Mouse (Mus musculus): ENCODE measurements at regions not wholly inside any gene's neighbourhood (a gene's known extent, or its start where the extent isn't known, plus 50 kb on each side); places are given as distances from the start of the nearest gene placed in this dataset.

DNA sequence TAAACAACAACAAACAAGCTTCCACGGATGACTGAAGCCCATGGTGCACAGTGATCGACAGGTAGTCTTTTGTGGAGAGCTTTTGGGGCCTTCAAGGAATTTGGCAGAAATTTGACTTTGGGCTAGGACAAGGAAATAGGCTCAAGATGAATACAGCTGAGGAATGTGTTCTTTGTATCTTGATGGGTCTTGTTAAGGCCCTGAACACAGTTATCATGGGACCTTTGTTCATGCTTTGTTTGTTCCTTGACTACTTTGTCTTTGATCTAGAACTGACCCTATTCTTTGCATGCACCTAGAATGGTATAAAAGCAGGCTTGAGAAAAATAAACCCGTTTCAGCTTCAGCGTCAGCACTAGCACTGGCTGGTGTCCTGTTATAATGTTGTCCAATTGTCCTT lies 168.1 kb upstream of the Sp8 start:
- Histone ChIP-seq H3K4me1 (ENCODE audit: insufficient read depth, low read length) (no peaks in the 10 kb centered on the region), H3K27ac (ENCODE audit: low read depth, low read length) (no peak overlapping the region), H3K9ac (replicated peaks; ENCODE audit: low read length, poor library complexity, severe bottlenecking) (no peak overlapping the region), H3K36me3 (ENCODE audit: insufficient read depth, low read length) (no peaks in the 10 kb centered on the region), H3K9me3 (ENCODE audit: low read length) (no peaks in the 10 kb centered on the region), H3K4me3 (ENCODE audit: low read depth, low read length) (no peak overlapping the region), H3K27me3 (ENCODE audit: insufficient read depth, low read length) (no peaks in the 10 kb centered on the region), H3K4me2 (ENCODE audit: low read depth, low read length, poor library complexity, severe bottlenecking) (no peak overlapping the region)
- TF ChIP-seq CTCF (IDR thresholded peaks at IDR 0.05), result no peak
- WGBS, result 84% methylated on average over 4 of the region's 4 CpGs
- ATAC-seq (ENCODE audit: low FRiP score) (no peak), DNase-seq (ENCODE audit: low spot score) (no peak)

DNA sequence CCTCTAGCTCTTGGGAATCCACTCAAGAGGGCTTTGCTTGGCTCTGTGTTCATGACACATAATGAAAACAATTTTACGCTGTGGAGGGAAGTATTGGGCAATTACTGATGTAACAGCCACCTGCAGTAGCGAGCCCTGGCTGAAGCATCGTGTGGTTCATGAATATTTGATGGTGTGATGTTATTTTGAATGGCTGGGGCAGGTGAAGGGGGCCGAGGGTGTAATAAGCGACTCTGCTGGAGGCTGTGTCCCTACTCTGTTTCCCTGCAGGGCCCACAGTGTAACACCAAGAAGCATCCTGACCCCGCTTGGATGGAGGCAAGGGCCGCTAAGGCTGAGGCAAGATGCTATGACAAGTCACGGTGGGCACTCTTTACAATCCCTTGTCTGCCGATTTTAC lies 184.6 kb upstream of the Sp8 start:
- no peaks in the 10 kb centered on the region for H3K9me3 ChIP-seq (ENCODE audit: low read length)
- H3K4me3 ChIP-seq (ENCODE audit: low read depth, low read length), result no peak overlapping the region
- ATAC-seq (ENCODE audit: low FRiP score) (no peak), DNase-seq (ENCODE audit: low spot score) (no peak)
- H3K36me3 ChIP-seq (ENCODE audit: insufficient read depth, low read length), result no peaks in the 10 kb centered on the region
- TF ChIP-seq CTCF (IDR thresholded peaks at IDR 0.05), result no peak
- no peak overlapping the region for H3K27ac ChIP-seq (ENCODE audit: low read depth, low read length)
- WGBS, result 12% methylated on average over 9 of the region's 9 CpGs
- H3K4me1 ChIP-seq (ENCODE audit: insufficient read depth, low read length), result no peaks in the 10 kb centered on the region
- no peak overlapping the region for H3K4me2 ChIP-seq (ENCODE audit: low read depth, low read length, poor library complexity, severe bottlenecking)
- peaks cover 16% of the 10 kb centered on the region for H3K27me3 ChIP-seq (ENCODE audit: insufficient read depth, low read length)
- no peak overlapping the region for H3K9ac ChIP-seq (replicated peaks; ENCODE audit: low read length, poor library complexity, severe bottlenecking)

DNA sequence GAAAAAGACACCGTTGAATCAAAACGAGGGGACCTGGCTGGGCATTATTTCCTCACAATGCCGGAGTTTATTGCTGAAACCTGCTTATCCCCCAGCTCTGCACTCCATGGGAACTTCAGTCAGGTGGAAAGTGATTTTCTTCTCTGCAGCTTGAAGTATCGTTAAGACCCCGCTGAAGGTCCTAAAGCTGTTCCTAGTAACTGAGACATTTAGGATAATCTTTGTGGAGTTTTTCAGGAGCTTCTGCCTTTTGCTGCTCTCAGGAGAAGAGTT lies 185.0 kb upstream of the Sp8 start:
- no peak for ATAC-seq (ENCODE audit: low FRiP score)
- H3K27me3 ChIP-seq (ENCODE audit: insufficient read depth, low read length), result peaks cover 16% of the 10 kb centered on the region
- H3K27ac ChIP-seq (ENCODE audit: low read depth, low read length), result no peak overlapping the region
- no peak overlapping the region for H3K4me3 ChIP-seq (ENCODE audit: low read depth, low read length)
- no peaks in the 10 kb centered on the region for H3K4me1 ChIP-seq (ENCODE audit: insufficient read depth, low read length)
- H3K9ac ChIP-seq (replicated peaks; ENCODE audit: low read length, poor library complexity, severe bottlenecking), result no peak overlapping the region
- H3K36me3 ChIP-seq (ENCODE audit: insufficient read depth, low read length), result no peaks in the 10 kb centered on the region
- WGBS, result 5% methylated on average over 5 of the region's 5 CpGs
- H3K4me2 ChIP-seq (ENCODE audit: low read depth, low read length, poor library complexity, severe bottlenecking), result no peak overlapping the region
- TF ChIP-seq CTCF (IDR thresholded peaks at IDR 0.05), result no peak
- DNase-seq (ENCODE audit: low spot score), result peak; percentile 21
- H3K9me3 ChIP-seq (ENCODE audit: low read length), result no peaks in the 10 kb centered on the region

DNA sequence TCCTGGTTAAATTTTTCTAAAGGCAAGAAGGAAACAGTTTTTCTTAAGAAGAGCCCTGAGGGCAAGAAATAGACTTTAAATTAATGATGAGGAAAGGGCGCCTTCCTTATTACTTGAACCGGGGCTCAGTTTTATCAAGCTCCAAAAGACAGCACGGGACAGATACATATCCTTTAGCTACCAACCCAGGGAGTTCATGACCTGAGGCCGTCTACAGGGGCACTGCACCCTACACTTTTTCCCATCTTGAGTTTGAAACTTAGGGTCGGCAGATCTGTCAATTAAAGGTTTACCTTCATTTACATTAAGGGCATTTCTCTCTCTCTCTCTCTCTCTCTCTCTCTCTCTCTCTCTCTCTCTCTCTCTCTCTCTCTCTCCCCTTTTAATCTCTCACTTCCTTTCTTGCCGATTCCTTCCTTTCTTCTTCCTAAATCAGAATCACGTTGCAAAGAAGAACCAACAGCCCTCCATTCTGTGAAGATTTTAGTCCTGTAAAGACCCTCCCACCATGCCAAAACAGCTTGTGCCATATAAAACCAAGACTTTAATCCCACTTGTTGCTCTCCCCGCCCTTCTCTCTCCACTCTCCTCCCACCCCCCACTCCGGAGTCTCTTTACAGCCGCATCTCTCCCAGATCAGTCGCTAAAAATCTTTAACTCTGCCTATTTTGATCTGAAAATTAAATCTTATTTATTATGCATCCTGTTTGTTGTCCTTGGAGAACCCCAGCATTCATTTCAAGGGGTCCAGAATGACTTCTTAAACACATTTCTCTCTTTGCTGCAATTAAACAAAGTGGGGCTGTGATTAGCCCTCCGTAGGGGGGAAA lies 185.5 kb upstream of the Sp8 start:
- Histone ChIP-seq H3K4me2 (ENCODE audit: low read depth, low read length, poor library complexity, severe bottlenecking) (no peak overlapping the region), H3K9ac (replicated peaks; ENCODE audit: low read length, poor library complexity, severe bottlenecking) (no peak overlapping the region), H3K4me1 (ENCODE audit: insufficient read depth, low read length) (no peaks in the 10 kb centered on the region), H3K27ac (ENCODE audit: low read depth, low read length) (no peak overlapping the region), H3K36me3 (ENCODE audit: insufficient read depth, low read length) (no peaks in the 10 kb centered on the region), H3K9me3 (ENCODE audit: low read length) (no peaks in the 10 kb centered on the region), H3K4me3 (ENCODE audit: low read depth, low read length) (no peak overlapping the region), H3K27me3 (ENCODE audit: insufficient read depth, low read length) (peaks cover 17% of the 10 kb centered on the region)
- DNase-seq (ENCODE audit: low spot score) (no peak), ATAC-seq (ENCODE audit: low FRiP score) (no peak)
- 4% methylated on average over 12 of the region's 12 CpGs for WGBS
- no peak for TF ChIP-seq CTCF (IDR thresholded peaks at IDR 0.05)

DNA sequence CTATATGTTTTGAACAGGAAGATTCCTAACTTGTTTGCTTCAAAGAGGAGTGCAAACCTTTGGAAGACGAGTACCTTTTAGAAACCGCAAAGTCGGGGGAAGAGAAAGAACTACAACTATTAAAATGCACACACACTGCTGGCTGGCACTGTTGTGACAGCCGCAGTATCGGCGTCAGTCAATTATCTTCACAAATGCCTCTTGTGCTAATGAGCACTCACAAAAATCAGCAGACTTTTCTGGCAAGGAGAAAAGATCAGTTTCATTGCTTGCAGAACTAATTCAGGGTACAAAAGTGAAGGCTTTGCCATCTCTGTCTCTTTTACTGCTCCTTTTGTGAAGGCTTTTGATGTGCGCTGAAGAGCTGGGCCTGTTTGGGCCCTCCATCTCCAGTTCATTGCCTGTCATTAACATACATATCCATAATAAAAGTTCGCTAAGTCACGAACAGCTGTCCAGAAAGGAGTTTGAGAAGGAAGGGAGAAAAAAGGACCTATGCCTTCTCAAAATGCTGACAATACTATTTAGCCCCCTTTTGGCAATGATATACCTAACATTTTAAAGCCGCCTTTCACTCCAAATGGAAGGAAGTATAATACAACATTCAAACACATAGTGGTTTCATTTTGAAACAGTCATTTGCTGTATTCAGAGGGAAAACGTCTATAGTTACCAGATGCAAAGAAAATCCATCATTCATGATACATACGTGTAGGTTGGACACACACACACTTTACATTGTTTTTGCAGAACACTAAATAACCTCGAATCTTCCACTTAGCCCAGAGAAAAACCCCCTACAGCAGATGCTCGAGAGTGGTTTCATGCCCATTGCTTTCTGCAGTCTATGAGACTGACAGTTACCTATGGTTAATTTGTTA lies 186.6 kb upstream of the Sp8 start:
- 20% methylated on average over 14 of the region's 14 CpGs for WGBS
- no peak overlapping the region for H3K27ac ChIP-seq (ENCODE audit: low read depth, low read length)
- no peaks in the 10 kb centered on the region for H3K9me3 ChIP-seq (ENCODE audit: low read length)
- TF ChIP-seq CTCF (IDR thresholded peaks at IDR 0.05), result no peak
- H3K27me3 ChIP-seq (ENCODE audit: insufficient read depth, low read length), result peaks cover 22% of the 10 kb centered on the region
- no peak for DNase-seq (ENCODE audit: low spot score)
- H3K9ac ChIP-seq (replicated peaks; ENCODE audit: low read length, poor library complexity, severe bottlenecking), result no peak overlapping the region
- H3K4me3 ChIP-seq (ENCODE audit: low read depth, low read length), result no peak overlapping the region
- no peaks in the 10 kb centered on the region for H3K4me1 ChIP-seq (ENCODE audit: insufficient read depth, low read length)
- H3K4me2 ChIP-seq (ENCODE audit: low read depth, low read length, poor library complexity, severe bottlenecking), result no peak overlapping the region
- no peaks in the 10 kb centered on the region for H3K36me3 ChIP-seq (ENCODE audit: insufficient read depth, low read length)
- no peak for ATAC-seq (ENCODE audit: low FRiP score)

DNA sequence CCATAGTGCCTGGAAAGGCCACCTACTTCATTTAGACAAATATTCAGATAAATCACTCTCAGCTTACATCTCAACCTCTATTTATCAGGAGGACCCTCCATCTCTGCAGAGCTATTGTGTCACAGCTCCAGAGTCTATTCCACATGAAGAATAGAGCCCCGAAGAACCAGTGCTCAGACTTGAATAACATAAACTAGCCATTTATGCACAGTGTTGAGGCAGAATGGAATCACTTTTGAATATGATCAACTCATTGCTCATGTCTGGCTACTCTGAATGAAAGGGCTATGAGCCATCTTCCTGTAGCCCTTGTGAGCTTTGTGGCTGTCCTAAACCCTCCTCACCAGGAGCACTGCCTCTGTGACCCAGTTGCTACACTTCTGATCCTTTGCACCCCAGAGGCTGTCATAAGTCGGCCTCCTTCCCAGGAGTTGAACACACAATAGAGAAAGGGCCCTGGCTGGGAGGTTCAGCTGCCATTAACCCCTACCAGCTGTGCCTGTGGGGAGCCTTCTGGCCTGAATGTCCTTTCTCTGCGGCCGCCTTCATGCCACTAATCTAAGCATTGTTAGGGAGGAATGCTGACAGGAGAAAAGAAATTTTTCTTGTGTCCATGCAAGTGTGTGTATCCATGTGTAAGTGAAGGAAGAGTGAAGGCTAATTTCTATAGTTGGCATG lies 195.5 kb upstream of the Sp8 start:
- no peak for ATAC-seq (ENCODE audit: low FRiP score)
- TF ChIP-seq CTCF (IDR thresholded peaks at IDR 0.05), result no peak

More for the DNA sequence above, 195.5 kb upstream of the Sp8 start:
- Histone ChIP-seq H3K27ac (ENCODE audit: low read depth, low read length) (no peak overlapping the region), H3K4me2 (ENCODE audit: low read depth, low read length, poor library complexity, severe bottlenecking) (no peak overlapping the region), H3K27me3 (ENCODE audit: insufficient read depth, low read length) (peaks cover 39% of the 10 kb centered on the region), H3K36me3 (ENCODE audit: insufficient read depth, low read length) (no peaks in the 10 kb centered on the region), H3K4me3 (ENCODE audit: low read depth, low read length) (no peak overlapping the region), H3K9ac (replicated peaks; ENCODE audit: low read length, poor library complexity, severe bottlenecking) (no peak overlapping the region), H3K4me1 (ENCODE audit: insufficient read depth, low read length) (no peaks in the 10 kb centered on the region), H3K9me3 (ENCODE audit: low read length) (no peaks in the 10 kb centered on the region)
- DNase-seq (ENCODE audit: low spot score), result peak; percentile 35
- 16% methylated on average over 4 of the region's 4 CpGs for WGBS
